Mouse (Mus musculus): ENCODE results near the gene Gabpa.

GRCm38 (mm10) chr16:84881754-84882321 is 47.1 kb downstream of the Gabpa start:
- no peak for TF ChIP-seq HCFC1 (IDR thresholded peaks at IDR 0.05; ENCODE audit: low read depth, low read length)
- no peak for TF ChIP-seq E2F4 (IDR thresholded peaks at IDR 0.05; ENCODE audit: insufficient replicate concordance, low read depth, low read length)
- no peak for TF ChIP-seq IRF4 (IDR thresholded peaks at IDR 0.05; ENCODE audit: low read depth, low read length)
- TF ChIP-seq CTCF (conservative IDR thresholded peaks at IDR 0.05 in 1 of 2, IDR thresholded peaks at IDR 0.05 in 1 of 2; ENCODE audit: low read depth in 2 of 2, low read length in 2 of 2), result peak in 1 of 2 experiments; percentile 1; a peak in 1 of 4 replicates
